Mouse (Mus musculus) cerebellum, adult 2 months (tissue): Measurements from ENCODE around the gene Srbd1. TPM values are rescaled to one million over a fixed set of nuclear protein-coding genes. Genes with fewer than 3 reads are reported as not detected.

Source experiments
- DNase-seq, 2 experiments: peaks; one replicate each; pipeline ENCODE4 v3.0.0; 2021
- H3K27ac ChIP-seq: fragments of 200-500 bp; 2 replicates; pipeline ENCODE4 v1.5.1; 2012; ENCODE audit warnings: low read length, control low read depth, inconsistent platforms; ENCODE audit not compliant: insufficient read depth
- H3K27me3 ChIP-seq: fragments of 200-500 bp; 2 replicates; pipeline ENCODE4 v1.6.1; 2012; ENCODE audit warnings: inconsistent platforms, mild to moderate bottlenecking, low read length, moderate library complexity; ENCODE audit not compliant: control insufficient read depth, insufficient read depth
- H3K4me1 ChIP-seq: fragments of 200-500 bp; 2 replicates; pipeline ENCODE4 v1.6.1; 2011; ENCODE audit warnings: low read length; ENCODE audit not compliant: control insufficient read depth, insufficient read depth
- H3K4me3 ChIP-seq: fragments of 200-500 bp; replicated peaks from 2 replicates; pipeline ENCODE3; 2011; ENCODE audit warnings: mild to moderate bottlenecking, low read depth, low read length, control low read depth; ENCODE audit not compliant: insufficient read depth
- CTCF ChIP-seq: fragments of 200-500 bp; IDR thresholded peaks from 2 replicates; pipeline ENCODE4 v1.5.1; 2011; ENCODE audit warnings: low read depth, mild to moderate bottlenecking, control low read depth, low read length, moderate library complexity, borderline replicate concordance; ENCODE audit not compliant: insufficient read depth
- POLR2A ChIP-seq: fragments of 200-500 bp; IDR thresholded peaks from 2 replicates; pipeline ENCODE4 v1.6.1; 2011; ENCODE audit warnings: low read length, control low read depth, borderline replicate concordance; ENCODE audit not compliant: insufficient read depth
- WGBS: fragments of 180-500 bp; shearing (Covaris S2); methylation state at CpG from one replicate; pipeline ENCODE4 v1.1.7; 2018; 5-methylcytosine and 5-hydroxymethylcytosine counted together
- polyA plus RNA-seq: library from polyadenylated mRNA; depleted of rRNA; stranded (reverse); fragments of >200 nt; gene quantifications from 2 replicates; pipeline ENCODE4 v1.2.3, GENCODE M21; 2012; rRNA removed

The Srbd1 gene
- polyA plus RNA-seq: 5.3 and 5.9 TPM in 2 replicates

- Histone ChIP-seq H3K27ac (no peak within 1 kb of the TSS; the same call in 1 of the 2 replicates), H3K27me3 (no peaks in the 10 kb centered on the region), H3K4me3 (peak within 1 kb of the TSS; percentile 86), H3K4me1 (no peaks in the 10 kb centered on the region)
- TF ChIP-seq POLR2A: peak; percentile 39; the same call in 1 of the 2 replicates
- TF ChIP-seq CTCF: no peak
- DNase-seq: peak; percentile 91 to 94
- WGBS: under 1% methylated on average over 39 of the region's 45 CpGs
These were observed at the start of gene Srbd1 for GRCm38 (mm10) chr17:86145079-86145951. Gene Srbd1, minus strand, starts transcription at chr17:86145175.

GRCm38 (mm10) chr17:86193979-86194378 lies 49.0 kb upstream of the Srbd1 start:
- H3K27me3 ChIP-seq: no peaks in the 10 kb centered on the region
- no peak overlapping the region for H3K4me3 ChIP-seq
- TF ChIP-seq POLR2A: no peak
- TF ChIP-seq CTCF: no peak
- no peak overlapping the region for H3K27ac ChIP-seq
- WGBS: 96% methylated on average over 6 of the region's 6 CpGs
- H3K4me1 ChIP-seq: no peaks in the 10 kb centered on the region; the same call in 1 of the 2 replicates
- no peak for DNase-seq

GRCm38 (mm10) chr17:86187777-86188176 lies 42.8 kb upstream of the Srbd1 start:
- 83% methylated on average over 1 of the region's 1 CpGs for WGBS
- Histone ChIP-seq H3K27me3 (no peaks in the 10 kb centered on the region), H3K27ac (no peak overlapping the region), H3K4me3 (no peak overlapping the region), H3K4me1 (peaks cover 24% of the 10 kb centered on the region)
- DNase-seq: no peak
- TF ChIP-seq POLR2A (no peak), CTCF (no peak)

DNA sequence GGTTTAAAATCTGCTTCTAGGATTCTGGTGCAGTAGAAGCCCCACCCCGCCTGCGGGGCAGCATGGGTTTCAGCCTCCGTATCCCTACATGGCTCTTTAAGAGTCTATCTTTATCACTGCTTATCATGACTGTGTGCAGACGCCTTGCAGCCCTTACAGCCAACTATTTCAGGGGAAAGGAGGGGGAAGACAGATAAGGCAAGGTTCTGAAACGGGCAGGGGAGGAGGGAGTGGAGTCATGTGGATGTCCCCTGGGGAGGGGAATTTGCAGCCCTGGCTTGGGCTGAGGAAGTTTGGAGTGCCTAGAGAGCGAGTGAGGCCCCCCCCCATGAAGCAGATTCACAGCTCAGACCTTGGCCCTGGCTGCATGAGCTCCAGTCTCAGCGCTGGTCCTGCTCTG lies 40.6 kb upstream of the Srbd1 start:
- Histone ChIP-seq H3K4me1 (peaks cover 26% of the 10 kb centered on the region), H3K4me3 (no peak overlapping the region), H3K27me3 (no peaks in the 10 kb centered on the region), H3K27ac (no peak overlapping the region)
- WGBS: 52% methylated on average over 7 of the region's 7 CpGs
- DNase-seq: no peak
- TF ChIP-seq CTCF: no peak

GRCm38 (mm10) chr17:86184552-86185209 lies 39.7 kb upstream of the Srbd1 start:
- H3K27ac ChIP-seq: no peak overlapping the region
- TF ChIP-seq POLR2A: no peak
- no peak for TF ChIP-seq CTCF
- no peak for DNase-seq

DNA sequence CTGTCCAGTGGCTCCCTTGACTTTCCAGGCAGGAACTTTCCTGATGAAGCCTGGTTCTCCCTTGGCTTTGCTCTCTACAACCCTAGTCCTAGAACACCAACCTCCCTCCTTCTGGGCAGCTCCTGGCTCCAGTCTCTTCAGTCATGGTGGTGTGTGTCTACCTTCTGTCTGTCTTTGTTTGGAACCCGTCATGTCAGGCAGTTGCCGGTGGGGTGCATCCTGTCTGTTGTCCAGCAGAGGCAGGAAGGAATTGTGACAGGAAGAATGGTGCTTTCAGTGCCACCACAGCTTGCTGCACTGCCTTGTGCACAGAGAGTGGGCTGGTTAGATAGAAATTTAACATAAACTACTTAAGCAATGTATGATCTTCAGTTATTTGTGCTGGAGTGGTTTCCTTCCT lies 38.8 kb upstream of the Srbd1 start:
- TF ChIP-seq POLR2A (no peak), CTCF (no peak; the same call in 1 of the 2 replicates)
- WGBS: 0% methylated on average over 2 of the region's 2 CpGs
- Histone ChIP-seq H3K27ac (no peak overlapping the region), H3K4me3 (no peak overlapping the region), H3K4me1 (peaks cover 26% of the 10 kb centered on the region), H3K27me3 (no peaks in the 10 kb centered on the region)
- peak in 1 of 2 experiments; percentile 70 for DNase-seq

More at GRCm38 (mm10) chr17:86184552-86185209, 39.7 kb upstream of the Srbd1 start:
- Histone ChIP-seq H3K4me3 (no peak overlapping the region), H3K27me3 (no peaks in the 10 kb centered on the region), H3K4me1 (peaks cover 26% of the 10 kb centered on the region)
- 76% methylated on average over 9 of the region's 9 CpGs for WGBS

DNA sequence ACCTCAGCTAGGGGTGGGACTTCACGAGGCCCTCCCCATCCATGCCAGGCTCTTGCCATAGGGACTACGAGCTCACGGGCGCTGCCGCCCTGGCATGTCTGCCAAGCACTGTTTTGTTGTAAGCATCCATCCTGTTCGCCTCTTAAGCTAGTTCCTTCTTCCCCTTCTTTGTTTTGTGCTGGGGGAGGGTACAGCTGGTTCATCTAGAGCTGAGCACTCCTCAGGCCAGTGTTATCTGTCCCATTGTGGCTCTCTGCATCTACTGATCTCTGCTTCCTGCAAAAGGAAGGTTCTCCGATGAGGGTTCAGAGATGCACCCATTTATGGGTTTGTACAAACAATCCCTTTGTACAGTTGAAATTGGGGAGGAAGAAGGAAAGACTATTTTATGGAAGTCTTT lies 31.7 kb upstream of the Srbd1 start:
- 81% methylated on average over 7 of the region's 7 CpGs for WGBS
- Histone ChIP-seq H3K27me3 (no peaks in the 10 kb centered on the region), H3K27ac (no peak overlapping the region), H3K4me3 (no peak overlapping the region), H3K4me1 (peaks cover 24% of the 10 kb centered on the region)
- TF ChIP-seq POLR2A (no peak), CTCF (no peak)
- DNase-seq: no peak

DNA sequence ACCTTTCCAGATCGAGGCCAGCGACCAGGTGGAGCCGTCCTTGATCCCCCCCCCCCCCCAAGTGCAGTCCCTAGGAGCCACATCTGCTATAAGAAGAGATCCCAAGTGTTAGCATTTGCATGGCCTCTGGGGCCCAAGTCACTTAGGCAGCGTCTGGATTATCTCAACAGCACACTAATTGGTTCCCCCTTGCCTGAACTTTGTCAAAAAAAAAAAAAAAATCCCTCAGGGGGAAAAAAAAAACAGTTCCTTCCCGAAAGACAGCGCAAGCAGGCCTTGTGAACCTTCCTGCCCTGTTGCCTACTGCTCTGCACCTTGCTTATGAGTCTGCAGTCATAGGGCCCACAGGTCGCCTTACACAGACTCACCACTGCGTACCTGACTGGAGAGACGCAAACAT lies 30.5 kb upstream of the Srbd1 start:
- no peak for DNase-seq
- WGBS: 73% methylated on average over 9 of the region's 9 CpGs
- Histone ChIP-seq H3K27me3 (no peaks in the 10 kb centered on the region), H3K4me3 (no peak overlapping the region), H3K4me1 (peaks cover 27% of the 10 kb centered on the region), H3K27ac (no peak overlapping the region)
- TF ChIP-seq CTCF (no peak), POLR2A (no peak)
